Comparison of ENCODE assay signal across 13 mouse cellular contexts in the genomic region with DNA sequence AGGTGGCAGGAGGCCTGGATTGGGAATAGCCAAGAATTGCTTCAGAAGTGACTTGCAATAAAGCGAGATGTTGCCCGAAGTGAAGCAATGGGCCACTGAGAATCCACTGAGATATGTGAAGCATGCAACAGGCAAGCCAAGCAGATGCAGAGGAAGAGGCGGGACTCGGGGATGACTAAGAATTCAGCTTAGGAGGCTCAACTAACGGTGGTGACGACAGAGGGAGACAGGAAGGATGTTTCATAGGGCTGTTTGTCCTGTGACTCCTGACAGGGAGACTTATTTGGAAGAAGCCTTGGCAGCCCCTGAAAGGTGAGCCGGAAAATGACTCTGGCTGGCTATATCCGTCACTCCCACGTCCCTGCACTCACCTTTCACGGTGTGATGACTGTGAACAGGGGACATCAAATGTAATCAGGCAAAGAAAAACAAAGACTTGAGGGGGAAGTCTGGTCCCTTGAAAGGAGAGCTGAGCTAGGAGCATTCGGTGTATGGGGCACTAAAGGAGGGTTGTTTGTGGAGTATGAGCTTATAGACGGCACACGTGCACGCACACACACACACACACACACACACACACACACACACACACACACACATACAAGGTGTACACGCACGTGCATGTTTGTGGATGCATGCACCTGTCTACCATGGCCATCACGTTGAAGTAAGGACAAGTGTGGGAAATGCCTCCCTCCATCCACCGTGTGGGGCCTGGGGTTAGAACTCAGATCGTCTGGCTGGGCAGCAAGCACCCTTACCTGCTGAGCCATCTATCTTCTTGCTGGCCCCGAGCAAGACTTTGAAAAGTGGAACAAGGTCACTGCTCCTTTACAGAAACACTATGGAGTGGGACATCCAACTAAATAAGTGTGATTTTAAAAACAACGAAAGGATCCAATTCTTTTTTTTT. TPM values are rescaled to one million over a fixed set of nuclear protein-coding genes. Genes with fewer than 3 reads are reported as not detected.
DNase-seq lines count a peak whose midpoint lies in the region; ATAC-seq and TF ChIP-seq lines count a peak whose summit lies in the region.
"Had no signal": no experiment of that assay in that cellular context is flagged by ENCODE, and none has a peak within 500 bp of the region (broad histone marks: within the 10 kb centered on the region; RNA-seq: fewer than 3 reads in every experiment).

No protein-coding gene starts in this region.

- no peak for TF ChIP-seq CTCF in liver, postnatal 0 days (IDR thresholded peaks at IDR 0.05; ENCODE audit: low read depth)
- TF ChIP-seq CTCF in hindbrain, postnatal 0 days (IDR thresholded peaks at IDR 0.05; ENCODE audit: low read depth) = no peak

- H3K9me3 ChIP-seq in liver, postnatal 0 days (ENCODE audit: low read length) = no peaks in the 10 kb centered on the region
- H3K9me3 ChIP-seq in hindbrain, postnatal 0 days (ENCODE audit: low read length) = no peaks in the 10 kb centered on the region
- no peaks in the 10 kb centered on the region for H3K9me3 ChIP-seq in intestine, embryonic 15.5 days
- H3K9me3 ChIP-seq: neural tube, embryonic 13.5 days had no signal

- 75% methylated on average over 21 of the region's 21 CpGs for WGBS in liver, postnatal 0 days (ENCODE audit: insufficient replicate concordance)
- 86% methylated on average over 21 of the region's 21 CpGs for WGBS in hindbrain, postnatal 0 days
- 82% methylated on average over 21 of the region's 21 CpGs for WGBS in intestine, embryonic 15.5 days

- peak; percentile 29 for DNase-seq in liver, postnatal 0 days
- no peak for DNase-seq in liver
- peak; percentile 79 for DNase-seq in adipocyte (ENCODE audit: low spot score)
- DNase-seq in kidney, adult 11 months = peak; percentile 21
- DNase-seq in hindbrain, postnatal 0 days (ENCODE audit: low spot score) = no peak
- no peak for DNase-seq in frontal cortex, postnatal 10 days (ENCODE audit: low spot score in 2 of 2)
- DNase-seq: cerebellum, postnatal 36 days; left cerebral cortex, postnatal 4 days had no signal

- no peaks in the 10 kb centered on the region for H3K4me1 ChIP-seq in liver, postnatal 0 days (ENCODE audit: insufficient read depth)
- no peaks in the 10 kb centered on the region for H3K4me1 ChIP-seq in hindbrain, postnatal 0 days (ENCODE audit: insufficient read depth, low read length)
- no peaks in the 10 kb centered on the region for H3K4me1 ChIP-seq in intestine, embryonic 15.5 days (replicated peaks)
- H3K4me1 ChIP-seq: neural tube, embryonic 13.5 days had no signal

- 0 out of 2 replicates have a peak overlapping the region, but pooled peaks have one; percentile 44 for H3K27ac ChIP-seq in liver, postnatal 0 days (ENCODE audit: low read depth)
- H3K27ac ChIP-seq in hindbrain, postnatal 0 days = no peak overlapping the region
- no peak overlapping the region for H3K27ac ChIP-seq in intestine, embryonic 15.5 days
- H3K27ac ChIP-seq: neural tube, embryonic 13.5 days had no signal

- H3K36me3 ChIP-seq in liver, postnatal 0 days (replicated peaks; ENCODE audit: insufficient read depth, low read length) = peaks cover 16% of the 10 kb centered on the region
- peaks cover 29% of the 10 kb centered on the region for H3K36me3 ChIP-seq in hindbrain, postnatal 0 days (ENCODE audit: insufficient read depth, low read length)
- peaks cover 16% of the 10 kb centered on the region for H3K36me3 ChIP-seq in intestine, embryonic 15.5 days

- no peak overlapping the region for H3K4me3 ChIP-seq in liver, postnatal 0 days (ENCODE audit: low read depth, low read length)
- no peak overlapping the region for H3K4me3 ChIP-seq in hindbrain, postnatal 0 days (ENCODE audit: low read length)
- no peak overlapping the region for H3K4me3 ChIP-seq in intestine, embryonic 15.5 days (replicated peaks)
- H3K4me3 ChIP-seq: neural tube, embryonic 13.5 days had no signal

- no peak for TF ChIP-seq EP300 in liver, postnatal 0 days (IDR thresholded peaks at IDR 0.05; ENCODE audit: low read depth)

- ATAC-seq in liver, postnatal 0 days = peak; percentile 40
- ATAC-seq in megakaryocyte progenitor cell, adult 5-6 weeks (replicated peaks; ENCODE audit: poor library complexity) = peak; percentile 89
- ATAC-seq in hindbrain, postnatal 0 days = no peak
- no peak for ATAC-seq in intestine, embryonic 15.5 days
- ATAC-seq: hindbrain, embryonic 16.5 days had no signal

- H3K27me3 ChIP-seq in liver, postnatal 0 days (ENCODE audit: insufficient read depth, low read length) = no peaks in the 10 kb centered on the region
- H3K27me3 ChIP-seq in hindbrain, postnatal 0 days (ENCODE audit: insufficient read depth, low read length) = no peaks in the 10 kb centered on the region
- H3K27me3 ChIP-seq in intestine, embryonic 15.5 days (replicated peaks) = no peaks in the 10 kb centered on the region
- H3K27me3 ChIP-seq: neural tube, embryonic 13.5 days had no signal

- no peak overlapping the region for H3K4me2 ChIP-seq in liver, postnatal 0 days (ENCODE audit: low read depth, low read length)
- no peak overlapping the region for H3K4me2 ChIP-seq in hindbrain, postnatal 0 days (ENCODE audit: low read depth, low read length)
- no peak overlapping the region for H3K4me2 ChIP-seq in intestine, embryonic 15.5 days (replicated peaks)
- H3K4me2 ChIP-seq: neural tube, embryonic 13.5 days had no signal

- no peak overlapping the region for H3K9ac ChIP-seq in liver, postnatal 0 days (replicated peaks)
- H3K9ac ChIP-seq in hindbrain, postnatal 0 days (replicated peaks; ENCODE audit: low read length) = no peak overlapping the region
- no peak overlapping the region for H3K9ac ChIP-seq in intestine, embryonic 15.5 days
- H3K9ac ChIP-seq: neural tube, embryonic 13.5 days had no signal

RNA-seq across cellular contexts. Expression of gene Fam83c, which starts 44.6 kb away (rescaled TPM):
- polyA plus RNA-seq in liver, postnatal 0 days (2015; fragmentation: Nextera tagmentation; extraction: Ambion mirVana) = 0.15 and 0.19 TPM in 2 replicates
- not detected in 2 replicates for total RNA-seq in megakaryocyte progenitor cell, adult 5-6 weeks (2015)
- total RNA-seq in megakaryocyte progenitor cell, adult 5-6 weeks (2017) = not detected in 2 replicates
- not detected in 2 replicates for total RNA-seq in hindbrain, postnatal 0 days (2014; rRNA removed)
- polyA plus RNA-seq in hindbrain, postnatal 0 days (2015; fragmentation: Nextera tagmentation; extraction: Ambion mirVana) = 0.10 and 0.15 TPM in 2 replicates
- polyA plus RNA-seq in intestine, embryonic 15.5 days (2015; fragmentation: Nextera tagmentation; extraction: Ambion mirVana) = 0.30 and 0.53 TPM in 2 replicates
- total RNA-seq: left cerebral cortex, postnatal 4 days; megakaryocyte-erythroid progenitor cell, adult 5-6 weeks had no signal

RNA-seq across cellular contexts. Expression of gene Uqcc1, which starts 50.9 kb away (rescaled TPM):
- 29.3 and 31.7 TPM in 2 replicates for polyA plus RNA-seq in liver, postnatal 0 days (2015; fragmentation: Nextera tagmentation; extraction: Ambion mirVana)
- total RNA-seq in megakaryocyte progenitor cell, adult 5-6 weeks (2015) = 39.6 and 40.4 TPM in 2 replicates
- total RNA-seq in megakaryocyte progenitor cell, adult 5-6 weeks (2017) = 51.5 and 55.1 TPM in 2 replicates
- total RNA-seq in hindbrain, postnatal 0 days (2014; rRNA removed) = 38.0 and 39.4 TPM in 2 replicates
- polyA plus RNA-seq in hindbrain, postnatal 0 days (2015; fragmentation: Nextera tagmentation; extraction: Ambion mirVana) = 55.6 and 61.4 TPM in 2 replicates
- 83.7 and 88.7 TPM in 2 replicates for polyA plus RNA-seq in intestine, embryonic 15.5 days (2015; fragmentation: Nextera tagmentation; extraction: Ambion mirVana)

RNA-seq across cellular contexts. Expression of gene Eif6, which starts 52.5 kb away (rescaled TPM):
- 120 and 130 TPM in 2 replicates for polyA plus RNA-seq in liver, postnatal 0 days (2015; fragmentation: Nextera tagmentation; extraction: Ambion mirVana)
- 261 and 264 TPM in 2 replicates for total RNA-seq in megakaryocyte progenitor cell, adult 5-6 weeks (2015)
- total RNA-seq in megakaryocyte progenitor cell, adult 5-6 weeks (2017) = 58.5 and 84.7 TPM in 2 replicates
- total RNA-seq in hindbrain, postnatal 0 days (2014; rRNA removed) = 105 and 110 TPM in 2 replicates
- 138 and 144 TPM in 2 replicates for polyA plus RNA-seq in hindbrain, postnatal 0 days (2015; fragmentation: Nextera tagmentation; extraction: Ambion mirVana)
- polyA plus RNA-seq in intestine, embryonic 15.5 days (2015; fragmentation: Nextera tagmentation; extraction: Ambion mirVana) = 263 and 265 TPM in 2 replicates

RNA-seq across cellular contexts. Expression of gene BC029722, which starts 60.0 kb away (rescaled TPM):
- 6.6 and 7.5 TPM in 2 replicates for polyA plus RNA-seq in liver, postnatal 0 days (2015; fragmentation: Nextera tagmentation; extraction: Ambion mirVana)
- 13.2 and 18.8 TPM in 2 replicates for total RNA-seq in megakaryocyte progenitor cell, adult 5-6 weeks (2015)
- total RNA-seq in megakaryocyte progenitor cell, adult 5-6 weeks (2017) = 13.2 and 14.8 TPM in 2 replicates
- total RNA-seq in hindbrain, postnatal 0 days (2014; rRNA removed) = 31.9 and 35.4 TPM in 2 replicates
- polyA plus RNA-seq in hindbrain, postnatal 0 days (2015; fragmentation: Nextera tagmentation; extraction: Ambion mirVana) = 52.2 and 53.4 TPM in 2 replicates
- 22.0 and 24.1 TPM in 2 replicates for polyA plus RNA-seq in intestine, embryonic 15.5 days (2015; fragmentation: Nextera tagmentation; extraction: Ambion mirVana)

Comparison
In these comparisons a context has a peak if more than half of its experiments do, and no peak if none do; other contexts are left out.
1. DNase-seq: peak in liver, postnatal 0 days (single experiment), adipocyte (single experiment) and kidney, adult 11 months (single experiment); none in liver (single experiment), hindbrain, postnatal 0 days (single experiment) and frontal cortex, postnatal 10 days (0 of 2).
2. ATAC-seq: peak in liver, postnatal 0 days (single experiment) and megakaryocyte progenitor cell, adult 5-6 weeks (single experiment); none in hindbrain, postnatal 0 days (single experiment) and intestine, embryonic 15.5 days (single experiment).